Mouse (Mus musculus): ENCODE data around the gene Brpf3. TPM values are rescaled to one million over a fixed set of nuclear protein-coding genes. Genes with fewer than 3 reads are reported as not detected.
"Not testable (repeated sequence)": the region's sequence is repeated elsewhere in the genome, so short reads cannot be mapped to it uniquely, and the experiment has no call there.

The Brpf3 gene
- polyA plus RNA-seq, 1 experiment from 2014 or later: 44.4 TPM

GRCm38 (mm10) chr17:28766781-28767515 lies 33.9 kb upstream of the Brpf3 start:
- H3K4me3 ChIP-seq (ENCODE audit: low read depth, low read length): no peak overlapping the region
- 74% methylated on average over 11 of the region's 11 CpGs for WGBS
- peaks cover 8% of the 10 kb centered on the region; the same call in 1 of the 2 replicates for H3K4me1 ChIP-seq (replicated peaks; ENCODE audit: control insufficient read depth, insufficient read depth, low read length)
- H3K36me3 ChIP-seq (ENCODE audit: control insufficient read depth, insufficient read depth): no peaks in the 10 kb centered on the region
- no peak overlapping the region for H3K27ac ChIP-seq (ENCODE audit: low read depth, low read length)
- H3K9ac ChIP-seq (ENCODE audit: low read depth, low read length): no peak overlapping the region
- H3K4me2 ChIP-seq (replicated peaks; ENCODE audit: low read depth): no peak overlapping the region
- no peak for ATAC-seq
- no peak for TF ChIP-seq CTCF (IDR thresholded peaks at IDR 0.05; ENCODE audit: low read depth)
- no peaks in the 10 kb centered on the region for H3K27me3 ChIP-seq (replicated peaks; ENCODE audit: control insufficient read depth, insufficient read depth, low read length)
- H3K9me3 ChIP-seq (ENCODE audit: control insufficient read depth): no peaks in the 10 kb centered on the region

- Histone ChIP-seq H3K9ac (ENCODE audit: low read depth, low read length) (peak within 1 kb of the TSS; percentile 74), H3K4me2 (replicated peaks; ENCODE audit: low read depth) (peak within 1 kb of the TSS; percentile 69), H3K27me3 (replicated peaks; ENCODE audit: control insufficient read depth, insufficient read depth, low read length) (no peaks in the 10 kb centered on the region), H3K9me3 (ENCODE audit: control insufficient read depth) (no peaks in the 10 kb centered on the region), H3K27ac (ENCODE audit: low read depth, low read length) (peak within 1 kb of the TSS; percentile 74), H3K4me3 (ENCODE audit: low read depth, low read length) (peak within 1 kb of the TSS; percentile 56), H3K4me1 (replicated peaks; ENCODE audit: control insufficient read depth, insufficient read depth, low read length) (peaks cover 8% of the 10 kb centered on the region; the same call in 1 of the 2 replicates), H3K36me3 (ENCODE audit: control insufficient read depth, insufficient read depth) (peaks cover 7% of the 10 kb centered on the region; the same call in 1 of the 2 replicates)
- ATAC-seq: peak; percentile 71
- no peak for TF ChIP-seq CTCF (IDR thresholded peaks at IDR 0.05; ENCODE audit: low read depth)
- WGBS: 1% methylated on average over 57 of the region's 58 CpGs
These were observed 31.6 kb upstream of the Brpf3 start, which contains the start of gene Mapk13 for GRCm38 (mm10) chr17:28769121-28769874. Mapk13 (plus strand) TSS chr17:28769297.

- Histone ChIP-seq H3K36me3 (ENCODE audit: control insufficient read depth, insufficient read depth) (peaks cover 7% of the 10 kb centered on the region; the same call in 1 of the 2 replicates), H3K9ac (ENCODE audit: low read depth, low read length) (peak overlapping the region; percentile 74), H3K27me3 (replicated peaks; ENCODE audit: control insufficient read depth, insufficient read depth, low read length) (no peaks in the 10 kb centered on the region), H3K9me3 (ENCODE audit: control insufficient read depth) (no peaks in the 10 kb centered on the region), H3K4me3 (ENCODE audit: low read depth, low read length) (peak overlapping the region; percentile 56), H3K4me1 (replicated peaks; ENCODE audit: control insufficient read depth, insufficient read depth, low read length) (peaks cover 8% of the 10 kb centered on the region; the same call in 1 of the 2 replicates), H3K4me2 (replicated peaks; ENCODE audit: low read depth) (peak overlapping the region; percentile 69), H3K27ac (ENCODE audit: low read depth, low read length) (peak overlapping the region; percentile 74)
- WGBS: 2% methylated on average over 24 of the region's 24 CpGs
- ATAC-seq: peak; percentile 54
- no peak for TF ChIP-seq CTCF (IDR thresholded peaks at IDR 0.05; ENCODE audit: low read depth)
These were observed 30.9 kb upstream of the Brpf3 start for GRCm38 (mm10) chr17:28769875-28770421.

- WGBS: 72% methylated on average over 5 of the region's 5 CpGs
- H3K27me3 ChIP-seq (replicated peaks; ENCODE audit: control insufficient read depth, insufficient read depth, low read length): no peaks in the 10 kb centered on the region
- TF ChIP-seq CTCF (IDR thresholded peaks at IDR 0.05; ENCODE audit: low read depth): no peak
- H3K4me3 ChIP-seq (ENCODE audit: low read depth, low read length): no peak overlapping the region
- peaks cover 8% of the 10 kb centered on the region; the same call in 1 of the 2 replicates for H3K4me1 ChIP-seq (replicated peaks; ENCODE audit: control insufficient read depth, insufficient read depth, low read length)
- peak; percentile 42 for ATAC-seq
- H3K4me2 ChIP-seq (replicated peaks; ENCODE audit: low read depth): peak overlapping the region; percentile 69
- peaks cover 12% of the 10 kb centered on the region for H3K36me3 ChIP-seq (ENCODE audit: control insufficient read depth, insufficient read depth)
- no peaks in the 10 kb centered on the region for H3K9me3 ChIP-seq (ENCODE audit: control insufficient read depth)
- H3K27ac ChIP-seq (ENCODE audit: low read depth, low read length): peak overlapping the region; percentile 74
- 0 out of 2 replicates have a peak overlapping the region, but pooled peaks have one; percentile 17 for H3K9ac ChIP-seq (ENCODE audit: low read depth, low read length)
These were observed 29.6 kb upstream of the Brpf3 start for GRCm38 (mm10) chr17:28771289-28771688.

GRCm38 (mm10) chr17:28774303-28774702 lies 26.6 kb upstream of the Brpf3 start:
- H3K9me3 ChIP-seq (ENCODE audit: control insufficient read depth); H3K4me1 ChIP-seq (replicated peaks; ENCODE audit: control insufficient read depth, insufficient read depth, low read length); H3K27me3 ChIP-seq (replicated peaks; ENCODE audit: control insufficient read depth, insufficient read depth, low read length); H3K9ac ChIP-seq (ENCODE audit: low read depth, low read length); H3K4me2 ChIP-seq (replicated peaks; ENCODE audit: low read depth); H3K27ac ChIP-seq (ENCODE audit: low read depth, low read length); ATAC-seq; H3K4me3 ChIP-seq (ENCODE audit: low read depth, low read length): not testable (repeated sequence)
- TF ChIP-seq CTCF (IDR thresholded peaks at IDR 0.05; ENCODE audit: low read depth): peak; percentile 53
- 94% methylated on average over 8 of the region's 9 CpGs for WGBS
- peaks cover 27% of the 10 kb centered on the region for H3K36me3 ChIP-seq (ENCODE audit: control insufficient read depth, insufficient read depth)

GRCm38 (mm10) chr17:28775161-28775560 lies 25.7 kb upstream of the Brpf3 start:
- no peak for TF ChIP-seq CTCF (IDR thresholded peaks at IDR 0.05; ENCODE audit: low read depth)
- Histone ChIP-seq H3K4me3 (ENCODE audit: low read depth, low read length) (no peak overlapping the region), H3K27ac (ENCODE audit: low read depth, low read length) (no peak overlapping the region), H3K4me2 (replicated peaks; ENCODE audit: low read depth) (no peak overlapping the region), H3K36me3 (ENCODE audit: control insufficient read depth, insufficient read depth) (peaks cover 34% of the 10 kb centered on the region), H3K4me1 (replicated peaks; ENCODE audit: control insufficient read depth, insufficient read depth, low read length) (peaks cover 8% of the 10 kb centered on the region; the same call in 1 of the 2 replicates), H3K9me3 (ENCODE audit: control insufficient read depth) (no peaks in the 10 kb centered on the region), H3K27me3 (replicated peaks; ENCODE audit: control insufficient read depth, insufficient read depth, low read length) (no peaks in the 10 kb centered on the region), H3K9ac (ENCODE audit: low read depth, low read length) (no peak overlapping the region)
- no peak for ATAC-seq
- WGBS: 77% methylated on average over 4 of the region's 4 CpGs

Measured in intestine, postnatal 0 days (tissue).